Mouse (Mus musculus) embryonic facial prominence, embryonic 14.5 days (tissue): ENCODE data around the gene Prrx1. TPM values are rescaled to one million over a fixed set of nuclear protein-coding genes. Genes with fewer than 3 reads are reported as not detected.

ENCODE experiments used
- ATAC-seq: fragments of 200-750 bp; cut with Nextera tagmentation; 2 replicates; pipeline ENCODE4 v1.8.0; 2017; ENCODE audit warnings: low read depth, moderate number of reproducible peaks, moderate TSS enrichment
- DNase-seq: peaks from one replicate; pipeline ENCODE4 v3.0.0-alpha.2; 2015; ENCODE audit warnings: low spot score
- H3K27ac ChIP-seq: fragments of 300-500 bp; sonication (generic); replicated peaks from 2 replicates; pipeline ENCODE4 v1.5.1; 2014; ENCODE audit warnings: low read depth, mild to moderate bottlenecking, low read length, moderate library complexity
- H3K27me3 ChIP-seq: fragments of 300-500 bp; sonication (generic); replicated peaks from 2 replicates; pipeline ENCODE4 v1.6.1; 2014; ENCODE audit warnings: low read length; ENCODE audit not compliant: control insufficient read depth, insufficient read depth
- H3K36me3 ChIP-seq: fragments of 300-500 bp; sonication (generic); 2 replicates; pipeline ENCODE4 v1.6.1; 2014; ENCODE audit warnings: low read length, mixed read lengths; ENCODE audit not compliant: control insufficient read depth, insufficient read depth
- H3K4me1 ChIP-seq: fragments of 300-500 bp; sonication (generic); 2 replicates; pipeline ENCODE4 v1.6.1; 2014; ENCODE audit warnings: antibody characterized with exemption, low read length; ENCODE audit not compliant: control insufficient read depth, insufficient read depth
- H3K4me2 ChIP-seq: fragments of 300-500 bp; sonication (generic); 2 replicates; pipeline ENCODE4 v1.6.1; 2014; ENCODE audit warnings: low read depth, mild to moderate bottlenecking, low read length, moderate library complexity, mixed read lengths
- H3K4me3 ChIP-seq: fragments of 300-500 bp; sonication (generic); 2 replicates; pipeline ENCODE4 v1.5.1; 2014; ENCODE audit warnings: low read depth, mild to moderate bottlenecking, low read length
- H3K9ac ChIP-seq: fragments of 300-500 bp; sonication (generic); 2 replicates; pipeline ENCODE4 v1.6.1; 2014; ENCODE audit warnings: low read depth, mild to moderate bottlenecking, low read length, moderate library complexity, mixed read lengths
- H3K9me3 ChIP-seq: fragments of 300-500 bp; sonication (generic); 2 replicates; pipeline ENCODE4 v1.6.1; 2016; ENCODE audit warnings: low read length; ENCODE audit not compliant: control insufficient read depth
- WGBS: fragments of 180-500 bp; shearing (Covaris S2); extraction: QIAGEN DNeasy Blood & Tissue Kit; methylation state at CpG from one replicate; pipeline ENCODE4 v1.1.7; 2014; 5-methylcytosine and 5-hydroxymethylcytosine counted together
- polyA plus RNA-seq: library from polyadenylated mRNA; unstranded; fragments of >200 nt; fragmentation: Nextera tagmentation; extraction: Ambion mirVana; gene quantifications from 2 replicates; pipeline ENCODE4 v1.2.1, GENCODE M21; 2014

Prrx1 gene
- polyA plus RNA-seq, 1 experiment from 2014 or later, result 105 TPM

- no peak overlapping the region for H3K4me2 ChIP-seq
- H3K27ac ChIP-seq, result no peak overlapping the region
- DNase-seq (no peak), ATAC-seq (no peak)
- H3K27me3 ChIP-seq, result peaks cover 3% of the 10 kb centered on the region; the same call in 1 of the 2 replicates
- H3K4me1 ChIP-seq, result peaks cover 7% of the 10 kb centered on the region; the same call in 1 of the 2 replicates
- no peak overlapping the region for H3K9ac ChIP-seq
- H3K36me3 ChIP-seq, result no peaks in the 10 kb centered on the region
- WGBS, result 74% methylated on average over 3 of the region's 3 CpGs
- no peaks in the 10 kb centered on the region for H3K9me3 ChIP-seq
- no peak overlapping the region for H3K4me3 ChIP-seq
Observed at GRCm38 (mm10) chr1:163319669-163320571, 6.4 kb upstream of the Prrx1 start.

DNA sequence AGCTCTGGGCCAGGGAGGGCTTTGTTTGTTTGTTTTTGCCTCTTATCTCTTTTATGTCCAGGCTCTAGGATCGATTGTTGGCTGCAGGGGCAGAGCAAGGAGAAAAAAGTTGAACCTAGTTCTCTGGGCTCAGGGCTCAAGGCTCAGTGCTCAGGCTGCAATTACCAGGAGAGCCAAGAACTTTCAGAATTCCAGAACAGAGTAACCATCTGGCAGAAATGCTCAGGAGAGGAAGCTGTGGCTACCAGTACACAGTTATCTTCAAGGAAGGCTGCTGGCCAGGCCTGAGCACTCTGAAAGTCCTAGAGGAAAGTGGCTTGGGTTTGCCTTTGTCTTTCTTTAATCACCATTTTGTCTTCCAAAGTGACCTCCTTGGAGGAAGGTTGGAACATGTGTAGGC, 3.4 kb upstream of the Prrx1 start:
- DNase-seq, result no peak
- H3K9me3 ChIP-seq, result no peaks in the 10 kb centered on the region
- H3K9ac ChIP-seq, result no peak overlapping the region
- no peak overlapping the region for H3K4me2 ChIP-seq
- peaks cover 9% of the 10 kb centered on the region; the same call in 1 of the 2 replicates for H3K4me1 ChIP-seq
- no peak for ATAC-seq
- H3K4me3 ChIP-seq, result no peak overlapping the region
- 34% methylated on average over 1 of the region's 1 CpGs for WGBS
- H3K36me3 ChIP-seq, result no peaks in the 10 kb centered on the region
- H3K27me3 ChIP-seq, result peaks cover 3% of the 10 kb centered on the region; the same call in 1 of the 2 replicates
- no peak overlapping the region for H3K27ac ChIP-seq

DNA sequence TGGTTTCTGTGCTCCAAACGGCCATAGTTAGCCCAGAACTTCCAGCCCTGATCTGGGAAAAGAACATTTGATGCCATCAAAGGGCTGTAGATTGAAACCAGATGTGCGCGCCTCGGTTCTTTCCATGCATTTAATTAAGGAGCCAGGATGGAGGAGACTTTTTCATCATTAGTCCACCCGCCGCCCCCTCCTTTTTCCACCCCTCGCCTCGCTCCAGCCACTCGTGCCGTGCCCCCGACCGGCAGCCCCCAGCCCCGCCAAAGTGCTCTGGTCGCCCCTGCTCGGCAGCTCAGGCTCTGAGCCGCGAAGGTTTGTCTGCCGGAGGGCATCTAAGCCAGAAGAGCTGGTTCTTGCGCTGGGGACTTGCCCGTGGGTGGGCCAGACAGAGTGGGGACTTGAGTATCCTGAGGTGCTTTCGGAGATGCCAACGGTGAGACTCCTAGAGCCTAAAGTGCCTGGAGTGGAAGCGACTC, 1.4 kb upstream of the Prrx1 start:
- Histone ChIP-seq H3K27ac (peak overlapping the region; percentile 99), H3K4me2 (peak overlapping the region; percentile 58), H3K36me3 (peaks cover 4% of the 10 kb centered on the region; the same call in 1 of the 2 replicates), H3K9me3 (no peaks in the 10 kb centered on the region), H3K4me3 (peak overlapping the region; percentile 86), H3K9ac (peak overlapping the region; percentile 100), H3K4me1 (peaks cover 9% of the 10 kb centered on the region; the same call in 1 of the 2 replicates), H3K27me3 (peaks cover 3% of the 10 kb centered on the region)
- WGBS, result under 1% methylated on average over 23 of the region's 23 CpGs
- DNase-seq (peak; percentile 84), ATAC-seq (peak; percentile 21)

DNA sequence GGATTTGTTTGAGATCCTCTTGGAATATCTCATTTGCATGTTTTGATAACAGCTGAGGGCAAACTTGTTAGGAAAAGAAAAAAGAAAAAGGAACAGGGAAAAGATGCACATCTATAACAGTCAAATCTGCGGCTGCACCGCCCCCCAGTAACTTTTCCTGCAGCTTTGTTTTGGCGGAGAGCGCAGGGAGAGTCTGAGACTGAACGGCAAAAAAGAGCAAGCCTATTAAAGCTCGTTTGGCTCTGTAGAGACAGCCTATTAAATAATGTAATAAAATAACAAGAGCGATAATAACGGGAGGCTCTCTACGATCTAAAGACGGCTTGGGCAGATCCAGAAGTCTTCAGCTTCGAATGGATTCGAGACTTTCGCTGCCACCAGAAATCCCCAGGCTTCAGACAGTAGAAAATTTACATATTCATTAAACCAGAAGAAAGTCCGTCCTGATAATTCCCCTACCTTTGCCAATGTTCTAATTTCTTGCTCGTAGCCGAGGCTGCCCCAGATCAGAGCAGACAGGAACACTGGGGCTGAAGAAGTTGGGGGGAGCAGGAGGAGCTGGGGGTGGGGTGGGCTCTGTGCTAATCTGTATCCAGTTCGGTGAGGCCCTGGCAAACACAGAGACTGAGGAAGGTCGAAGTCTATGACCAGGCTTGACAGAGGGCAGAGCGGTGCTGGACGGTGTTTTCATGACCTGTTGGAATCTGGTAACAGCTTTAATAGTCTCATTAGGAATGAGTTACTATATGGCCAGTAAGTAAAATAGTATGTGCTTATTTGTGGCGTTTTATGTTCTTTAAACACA, 613 bp upstream of the Prrx1 start:
- ATAC-seq (peak; percentile 51; the same call in 1 of the 2 replicates), DNase-seq (peak; percentile 70)
- Histone ChIP-seq H3K9ac (peak overlapping the region; percentile 100), H3K4me1 (peaks cover 9% of the 10 kb centered on the region; the same call in 1 of the 2 replicates), H3K4me2 (peak overlapping the region; percentile 58), H3K36me3 (peaks cover 11% of the 10 kb centered on the region; the same call in 1 of the 2 replicates), H3K27ac (peak overlapping the region; percentile 99), H3K9me3 (no peaks in the 10 kb centered on the region), H3K4me3 (peak overlapping the region; percentile 86), H3K27me3 (peaks cover 3% of the 10 kb centered on the region)
- 1% methylated on average over 21 of the region's 21 CpGs for WGBS

DNA sequence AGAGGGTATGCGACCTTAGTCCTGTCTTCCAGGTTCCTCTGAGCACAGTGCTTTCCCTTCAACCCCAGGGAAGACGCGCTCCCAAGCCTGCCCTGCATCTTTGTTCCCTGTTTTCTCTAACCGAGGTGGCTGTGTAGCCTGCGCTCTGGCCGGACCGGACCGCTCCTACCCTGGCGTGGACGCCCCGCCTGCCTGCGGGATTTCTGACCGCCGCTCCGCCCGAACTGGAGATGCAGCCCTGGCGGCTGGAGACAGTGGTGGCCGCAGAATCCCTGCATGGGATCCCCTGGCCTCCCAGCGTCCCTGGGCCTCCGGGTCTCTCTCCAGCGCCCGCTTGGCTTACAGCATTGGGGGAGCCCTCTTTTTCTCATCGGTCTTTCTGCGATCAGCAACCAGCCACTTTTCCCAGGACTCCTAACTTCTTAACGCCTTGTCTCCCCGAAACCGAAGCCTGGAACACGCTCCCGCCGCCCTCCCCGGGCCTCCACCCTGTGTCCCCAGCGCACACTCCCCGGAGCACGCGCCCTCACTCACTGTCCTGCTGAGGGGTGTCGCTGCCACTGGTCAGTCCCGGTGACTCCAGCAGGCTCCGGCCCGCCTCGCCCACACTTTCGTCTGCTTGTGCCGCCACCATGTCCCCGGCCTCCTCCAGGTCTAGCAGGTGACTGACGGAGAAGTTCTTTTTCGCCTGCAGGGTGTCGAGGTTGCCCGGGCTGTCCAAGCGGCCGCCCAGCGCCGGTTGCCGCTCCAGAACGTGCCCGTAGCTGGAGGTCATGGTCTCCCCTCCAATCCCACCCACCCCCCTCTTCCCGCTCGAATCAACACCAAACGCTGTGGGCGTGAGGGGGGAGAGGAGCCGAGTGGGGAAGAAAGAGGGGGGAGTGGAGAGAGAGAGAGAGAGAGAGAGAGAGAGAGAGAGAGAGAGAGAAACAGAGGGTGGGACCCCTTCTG, 1.4 kb downstream of the Prrx1 start:
- peak overlapping the region; percentile 99 for H3K27ac ChIP-seq
- DNase-seq (peak; percentile 64), ATAC-seq (0 out of 2 replicates have a peak, but pooled peaks have one; percentile 7)
- H3K4me2 ChIP-seq, result peak overlapping the region; percentile 58
- H3K4me3 ChIP-seq, result peak overlapping the region; percentile 86
- H3K27me3 ChIP-seq, result peaks cover 3% of the 10 kb centered on the region
- peak overlapping the region; percentile 100 for H3K9ac ChIP-seq
- WGBS, result 2% methylated on average over 59 of the region's 59 CpGs
- H3K36me3 ChIP-seq, result peaks cover 18% of the 10 kb centered on the region; the same call in 1 of the 2 replicates
- peaks cover 16% of the 10 kb centered on the region for H3K4me1 ChIP-seq
- no peaks in the 10 kb centered on the region for H3K9me3 ChIP-seq

GRCm38 (mm10) chr1:163311006-163311836, 2.3 kb downstream of the Prrx1 start:
- Histone ChIP-seq H3K9me3 (no peaks in the 10 kb centered on the region), H3K27ac (peak overlapping the region; percentile 99), H3K36me3 (peaks cover 21% of the 10 kb centered on the region; the same call in 1 of the 2 replicates), H3K4me3 (peak overlapping the region; percentile 86), H3K9ac (peak overlapping the region; percentile 100), H3K4me2 (peak overlapping the region; percentile 58), H3K27me3 (peaks cover 3% of the 10 kb centered on the region), H3K4me1 (peaks cover 16% of the 10 kb centered on the region)
- DNase-seq (no peak), ATAC-seq (no peak)
- WGBS, result 8% methylated on average over 13 of the region's 13 CpGs

DNA sequence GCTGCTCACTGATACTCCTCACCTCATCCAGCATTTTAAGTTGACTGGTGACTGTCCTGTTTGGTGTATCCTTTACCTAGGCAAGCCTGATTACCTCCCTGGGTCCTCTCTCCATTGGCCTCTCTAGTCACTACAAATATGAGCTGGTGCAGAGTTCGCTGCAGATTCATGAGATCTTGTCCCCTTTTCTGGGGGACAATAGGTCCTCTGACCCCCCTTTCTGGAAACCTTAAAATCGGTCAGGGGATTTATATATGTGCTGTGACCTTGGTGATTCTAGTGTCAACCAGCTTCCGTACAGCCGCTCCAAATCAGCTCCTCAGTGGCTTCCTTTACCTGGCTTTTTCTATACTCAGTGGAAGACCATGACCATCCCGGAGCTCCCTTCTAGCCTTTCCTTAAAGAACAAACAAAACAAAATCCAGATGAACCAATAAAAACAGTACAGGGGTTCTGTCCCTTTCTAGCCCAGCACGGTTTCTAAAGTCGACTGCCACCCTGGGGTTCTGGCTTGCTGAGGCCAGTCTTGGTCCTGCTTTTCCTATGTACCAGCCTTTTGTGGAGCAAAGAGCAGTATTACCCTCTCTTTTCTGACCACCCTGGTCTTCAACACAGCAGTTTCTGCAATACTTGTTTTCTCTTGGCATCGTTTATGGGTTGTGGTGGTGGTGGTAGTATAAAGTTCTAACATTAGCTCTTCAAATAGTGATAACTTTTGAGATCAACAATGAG, 3.3 kb downstream of the Prrx1 start:
- H3K27me3 ChIP-seq, result no peaks in the 10 kb centered on the region; the same call in 1 of the 2 replicates
- peak overlapping the region; percentile 99 for H3K27ac ChIP-seq
- H3K4me2 ChIP-seq, result peak overlapping the region; percentile 58
- WGBS, result 15% methylated on average over 8 of the region's 8 CpGs
- peaks cover 14% of the 10 kb centered on the region for H3K4me1 ChIP-seq
- peak overlapping the region; percentile 86 for H3K4me3 ChIP-seq
- H3K36me3 ChIP-seq, result peaks cover 26% of the 10 kb centered on the region; the same call in 1 of the 2 replicates
- peak overlapping the region; percentile 100 for H3K9ac ChIP-seq
- no peaks in the 10 kb centered on the region for H3K9me3 ChIP-seq
- no peak for ATAC-seq
- DNase-seq, result no peak
